ENCODE assay signal across 8 mouse cellular contexts in genomic region chr7:19344237-19344847, GRCm38 (mm10). TPM values are rescaled to one million over a fixed set of nuclear protein-coding genes. Genes with fewer than 3 reads are reported as not detected.
DNase-seq lines count a peak whose midpoint lies in the region; ATAC-seq and TF ChIP-seq lines count a peak whose summit lies in the region.

TSS of gene Ercc1 (plus strand) at chr7:19344778.

- H3K9me3 ChIP-seq in kidney, embryonic 15.5 days (replicated peaks), result no peaks in the 10 kb centered on the region
- H3K9me3 ChIP-seq in ES-Bruce4 (replicated peaks; ENCODE audit: control insufficient read depth, insufficient read depth, low read length, poor library complexity, severe bottlenecking), result no peaks in the 10 kb centered on the region
- H3K9me3 ChIP-seq in limb, embryonic 10.5 days (replicated peaks), result no peaks in the 10 kb centered on the region
- H3K9me3 ChIP-seq in neural tube, embryonic 15.5 days (replicated peaks), result no peaks in the 10 kb centered on the region

- peak within 1 kb of the TSS; percentile 93 for H3K4me2 ChIP-seq in kidney, embryonic 15.5 days
- H3K4me2 ChIP-seq in neural tube, embryonic 15.5 days, result peak within 1 kb of the TSS; percentile 98

- H3K9ac ChIP-seq in kidney, embryonic 15.5 days, result peak within 1 kb of the TSS; percentile 62
- peak within 1 kb of the TSS; percentile 58 for H3K9ac ChIP-seq in ES-Bruce4 (ENCODE audit: low read depth, poor library complexity, severe bottlenecking)
- peak within 1 kb of the TSS; percentile 73 for H3K9ac ChIP-seq in neural tube, embryonic 15.5 days (replicated peaks)

- 0 out of 2 replicates have a peak, but pooled peaks have one; percentile 6 for ATAC-seq in kidney, embryonic 15.5 days (replicated peaks; ENCODE audit: low FRiP score)
- peak; percentile 23; the same call in 1 of the 2 replicates for ATAC-seq in neural tube, embryonic 15.5 days (ENCODE audit: low FRiP score)

- TF ChIP-seq CTCF in ES-Bruce4 (IDR thresholded peaks at IDR 0.05; ENCODE audit: low read depth, low read length), result no peak
- TF ChIP-seq CTCF in embryonic fibroblast, embryonic 13.5 days (IDR thresholded peaks at IDR 0.05; ENCODE audit: borderline replicate concordance, insufficient read depth, low read length), result no peak

- no peak for DNase-seq in kidney, postnatal 10 days
- DNase-seq in heart, postnatal 10 days, result no peak
- no peak for DNase-seq in limb, embryonic 10.5 days (ENCODE audit: low spot score)
- no peak for DNase-seq in ovary, postnatal 14 days (ENCODE audit: low spot score)

- intact Hi-C loops in heart, postnatal 10 days (cut with DNase I), result loop anchor here (5.0 kb wide), 2 partner anchors 107 to 167 kb away; partner anchors contain the start of gene Eml2

- peaks cover 20% of the 10 kb centered on the region for H3K36me3 ChIP-seq in kidney, embryonic 15.5 days
- H3K36me3 ChIP-seq in ES-Bruce4 (ENCODE audit: control insufficient read depth, insufficient read depth, low read length, poor library complexity, severe bottlenecking), result no peaks in the 10 kb centered on the region
- peaks cover 23% of the 10 kb centered on the region for H3K36me3 ChIP-seq in limb, embryonic 10.5 days
- H3K36me3 ChIP-seq in neural tube, embryonic 15.5 days, result peaks cover 15% of the 10 kb centered on the region

- TF ChIP-seq POLR2A in ES-Bruce4 (IDR thresholded peaks at IDR 0.05; ENCODE audit: insufficient read depth, low read length), result no peak
- TF ChIP-seq POLR2A in embryonic fibroblast, embryonic 13.5 days (IDR thresholded peaks at IDR 0.05; ENCODE audit: low read depth, low read length), result peak; percentile 48; the same call in 1 of the 2 replicates

- H3K27ac ChIP-seq in kidney, embryonic 15.5 days, result peak within 1 kb of the TSS; percentile 88
- peak within 1 kb of the TSS; percentile 76 for H3K27ac ChIP-seq in ES-Bruce4 (ENCODE audit: insufficient read depth, low read length)
- peak within 1 kb of the TSS; percentile 79 for H3K27ac ChIP-seq in embryonic fibroblast, embryonic 13.5 days (ENCODE audit: insufficient read depth, low read length)
- H3K27ac ChIP-seq in limb, embryonic 10.5 days, result peak within 1 kb of the TSS; percentile 93
- H3K27ac ChIP-seq in neural tube, embryonic 15.5 days (replicated peaks), result peak within 1 kb of the TSS; percentile 91

- 19% methylated on average over 12 of the region's 12 CpGs for whole genome bisulfite sequencing in kidney, embryonic 15.5 days
- 31% methylated on average over 12 of the region's 12 CpGs for WGBS in limb, embryonic 10.5 days
- WGBS in neural tube, embryonic 15.5 days, result 28% methylated on average over 12 of the region's 12 CpGs

- peak within 1 kb of the TSS; percentile 57 for H3K4me3 ChIP-seq in kidney, embryonic 15.5 days (replicated peaks)
- H3K4me3 ChIP-seq in ES-Bruce4 (ENCODE audit: low read depth, low read length), result peak within 1 kb of the TSS; percentile 93
- peak within 1 kb of the TSS; percentile 61 for H3K4me3 ChIP-seq in embryonic fibroblast, embryonic 13.5 days (ENCODE audit: insufficient read depth, low read length)
- H3K4me3 ChIP-seq in limb, embryonic 10.5 days, result peak within 1 kb of the TSS; percentile 65
- peak within 1 kb of the TSS; percentile 80 for H3K4me3 ChIP-seq in neural tube, embryonic 15.5 days (replicated peaks)

- TF ChIP-seq EP300 in ES-Bruce4 (IDR thresholded peaks at IDR 0.05; ENCODE audit: insufficient read depth, low read depth, low read length), result no peak

- peaks cover 20% of the 10 kb centered on the region for H3K27me3 ChIP-seq in kidney, embryonic 15.5 days
- H3K27me3 ChIP-seq in ES-Bruce4 (ENCODE audit: control insufficient read depth, insufficient read depth, low read length, poor library complexity, severe bottlenecking), result no peaks in the 10 kb centered on the region
- peaks cover 18% of the 10 kb centered on the region for H3K27me3 ChIP-seq in limb, embryonic 10.5 days (ENCODE audit: low read depth, poor library complexity, severe bottlenecking)
- peaks cover 15% of the 10 kb centered on the region for H3K27me3 ChIP-seq in neural tube, embryonic 15.5 days (replicated peaks)

- peaks cover 56% of the 10 kb centered on the region for H3K4me1 ChIP-seq in kidney, embryonic 15.5 days
- no peaks in the 10 kb centered on the region for H3K4me1 ChIP-seq in ES-Bruce4 (ENCODE audit: control insufficient read depth, insufficient read depth, low read length)
- H3K4me1 ChIP-seq in embryonic fibroblast, embryonic 13.5 days (ENCODE audit: control insufficient read depth, insufficient read depth, low read length), result no peaks in the 10 kb centered on the region; the same call in none of the 2 replicates
- peaks cover 42% of the 10 kb centered on the region for H3K4me1 ChIP-seq in limb, embryonic 10.5 days
- H3K4me1 ChIP-seq in neural tube, embryonic 15.5 days, result peaks cover 47% of the 10 kb centered on the region

RNA-seq across cellular contexts. Expression of gene Ercc1, which starts in this region (rescaled TPM):
- 85.7 and 87.2 TPM in 2 replicates for polyA plus RNA-seq in kidney, embryonic 15.5 days (2015; fragmentation: Nextera tagmentation; extraction: Ambion mirVana)
- polyA plus RNA-seq in ES-Bruce4 (2011; ENCODE audit: insufficient read depth, insufficient read length, low read depth, missing spikeins), result 38.1 and 43.7 TPM in 2 replicates
- 44.9 and 52.2 TPM in 2 replicates for polyA plus RNA-seq in embryonic fibroblast, embryonic 13.5 days (2011; ENCODE audit: insufficient read length, low read depth, missing spikeins)
- 10 to 100 TPM; 40.1 to 43.2 TPM for total RNA-seq in heart, postnatal 10 days (2021)
- polyA plus RNA-seq in limb, embryonic 10.5 days (2016; fragmentation: Nextera tagmentation; extraction: Ambion mirVana), result 97.8 and 101 TPM in 2 replicates
- 78.5 and 93.5 TPM in 2 replicates for polyA plus RNA-seq in neural tube, embryonic 15.5 days (2015; fragmentation: Nextera tagmentation; extraction: Ambion mirVana)
